Mouse (Mus musculus): Measurements from ENCODE around the gene S100a5. TPM values are rescaled to one million over a fixed set of nuclear protein-coding genes. Genes with fewer than 3 reads are reported as not detected.

Gene S100a5
- polyA plus RNA-seq, 1 experiment from 2014 or later: not detected

DNA sequence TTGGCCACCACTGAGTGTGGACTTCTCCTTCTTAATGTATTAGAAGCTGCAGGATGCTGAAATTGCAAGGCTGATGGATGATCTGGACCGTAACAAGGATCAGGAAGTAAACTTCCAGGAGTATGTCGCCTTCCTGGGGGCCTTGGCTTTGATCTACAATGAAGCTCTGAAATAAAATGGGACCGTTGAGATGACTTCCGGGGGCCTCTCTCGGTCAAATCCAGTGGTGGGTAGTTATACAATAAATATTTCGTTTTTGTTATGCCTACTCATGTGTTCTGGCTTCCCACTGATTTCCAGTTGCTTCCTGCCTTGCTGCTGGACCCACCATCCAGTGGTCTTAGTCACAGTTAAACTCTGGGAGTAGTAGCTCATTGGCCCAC is 5.8 kb downstream of the S100a5 start:
- no peaks in the 10 kb centered on the region for H3K4me1 ChIP-seq (ENCODE audit: control insufficient read depth, insufficient read depth, low read length)
- no peak overlapping the region for H3K4me2 ChIP-seq (ENCODE audit: low read depth)
- no peak overlapping the region for H3K9ac ChIP-seq (ENCODE audit: low read length)
- 87% methylated on average over 6 of the region's 6 CpGs for WGBS
- H3K27me3 ChIP-seq (ENCODE audit: control insufficient read depth, insufficient read depth, low read length): no peaks in the 10 kb centered on the region
- DNase-seq (ENCODE audit: low spot score): no peak
- H3K4me3 ChIP-seq (ENCODE audit: low read depth, low read length): no peak overlapping the region
- no peak for ATAC-seq (ENCODE audit: insufficient read depth, low FRiP score, low TSS enrichment)
- no peaks in the 10 kb centered on the region for H3K9me3 ChIP-seq (ENCODE audit: control insufficient read depth, low read length)
- H3K36me3 ChIP-seq (ENCODE audit: control insufficient read depth, insufficient read depth, low read length): no peaks in the 10 kb centered on the region
- no peak overlapping the region for H3K27ac ChIP-seq (ENCODE audit: low read depth, low read length)

DNA sequence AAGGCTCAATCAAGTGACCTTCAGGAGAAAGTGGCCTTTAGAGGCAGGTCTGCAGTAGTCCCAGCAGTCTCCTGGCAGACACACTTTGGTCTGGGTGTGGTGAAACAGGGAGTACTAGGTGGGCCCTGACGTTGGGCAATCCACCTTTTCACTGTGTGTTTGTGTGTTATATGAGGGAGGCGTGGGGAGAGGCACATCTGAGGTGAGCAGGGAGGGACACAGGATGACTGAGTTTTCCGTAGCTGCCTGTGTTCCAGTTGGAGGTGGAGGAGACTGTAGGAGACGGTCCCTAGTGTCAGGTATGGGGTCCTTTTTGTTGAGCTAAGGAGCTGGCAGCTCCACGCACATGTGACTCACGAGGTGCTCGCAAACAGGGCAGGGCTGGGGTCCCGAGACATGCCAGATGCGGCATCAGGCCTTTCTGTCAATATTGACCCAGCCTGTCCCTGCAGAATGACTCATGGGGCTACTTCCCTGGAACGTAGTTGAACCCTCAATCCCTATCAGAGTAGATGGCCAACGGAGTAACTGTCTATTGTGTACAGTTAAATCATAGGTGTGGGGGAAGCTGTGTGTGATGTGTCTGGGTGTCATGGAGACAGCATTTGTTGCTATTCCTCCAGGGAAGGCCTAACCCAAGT is 6.4 kb downstream of the S100a5 start:
- WGBS: 77% methylated on average over 11 of the region's 11 CpGs
- no peak for ATAC-seq (ENCODE audit: insufficient read depth, low FRiP score, low TSS enrichment)
- H3K36me3 ChIP-seq (ENCODE audit: control insufficient read depth, insufficient read depth, low read length): no peaks in the 10 kb centered on the region
- no peak overlapping the region for H3K9ac ChIP-seq (ENCODE audit: low read length)
- DNase-seq (ENCODE audit: low spot score): no peak
- H3K27me3 ChIP-seq (ENCODE audit: control insufficient read depth, insufficient read depth, low read length): no peaks in the 10 kb centered on the region
- H3K4me1 ChIP-seq (ENCODE audit: control insufficient read depth, insufficient read depth, low read length): no peaks in the 10 kb centered on the region
- no peak overlapping the region for H3K27ac ChIP-seq (ENCODE audit: low read depth, low read length)
- H3K4me3 ChIP-seq (ENCODE audit: low read depth, low read length): no peak overlapping the region
- H3K4me2 ChIP-seq (ENCODE audit: low read depth): no peak overlapping the region
- H3K9me3 ChIP-seq (ENCODE audit: control insufficient read depth, low read length): no peaks in the 10 kb centered on the region

DNA sequence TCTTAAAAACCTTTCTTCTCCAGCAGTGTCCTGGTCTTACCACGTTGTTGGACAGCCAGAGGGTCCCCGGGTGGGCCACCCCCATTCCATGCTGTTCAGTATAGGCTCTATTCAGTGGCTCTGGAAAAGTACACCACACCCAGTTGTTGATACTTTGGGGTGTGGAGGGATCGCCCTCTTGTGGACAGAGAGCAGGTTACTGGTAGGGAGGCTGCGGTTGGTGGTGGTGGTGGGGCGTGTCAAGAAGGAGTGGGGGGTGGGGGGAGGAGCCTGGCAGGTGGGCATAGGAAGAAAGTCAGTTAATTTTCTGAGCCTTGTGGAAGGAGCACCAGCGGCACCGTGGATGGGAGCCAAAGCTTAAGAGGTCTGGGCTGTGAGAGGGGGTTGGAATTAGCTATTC is 7.1 kb downstream of the S100a5 start:
- H3K36me3 ChIP-seq (ENCODE audit: control insufficient read depth, insufficient read depth, low read length): no peaks in the 10 kb centered on the region
- ATAC-seq (ENCODE audit: insufficient read depth, low FRiP score, low TSS enrichment): peak; percentile 56; the same call in 1 of the 2 replicates
- H3K27me3 ChIP-seq (ENCODE audit: control insufficient read depth, insufficient read depth, low read length): no peaks in the 10 kb centered on the region
- no peak overlapping the region for H3K4me2 ChIP-seq (ENCODE audit: low read depth)
- H3K4me1 ChIP-seq (ENCODE audit: control insufficient read depth, insufficient read depth, low read length): no peaks in the 10 kb centered on the region
- no peaks in the 10 kb centered on the region for H3K9me3 ChIP-seq (ENCODE audit: control insufficient read depth, low read length)
- 9% methylated on average over 7 of the region's 7 CpGs for WGBS
- peak; percentile 57 for DNase-seq (ENCODE audit: low spot score)
- H3K9ac ChIP-seq (ENCODE audit: low read length): no peak overlapping the region
- H3K4me3 ChIP-seq (ENCODE audit: low read depth, low read length): no peak overlapping the region
- H3K27ac ChIP-seq (ENCODE audit: low read depth, low read length): no peak overlapping the region

DNA sequence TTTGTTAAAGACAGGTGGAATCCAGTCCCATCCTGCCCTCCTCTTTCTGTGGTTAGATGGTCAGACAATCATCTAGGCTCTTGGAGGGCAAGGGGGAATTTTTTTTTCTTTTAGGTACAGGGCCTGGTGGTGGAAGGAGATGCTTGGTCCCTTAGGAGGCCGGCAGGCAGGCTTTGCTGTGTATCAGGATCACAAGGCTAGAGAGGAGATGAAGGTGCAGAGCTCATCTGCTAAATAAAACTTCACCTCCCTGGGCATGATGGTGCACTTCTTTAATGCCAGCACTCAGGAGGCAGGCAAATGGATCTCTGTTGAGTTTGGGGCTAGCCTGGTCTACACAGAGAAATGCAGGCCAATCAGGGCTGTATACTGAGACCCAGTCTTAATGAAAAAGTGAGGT is 7.6 kb downstream of the S100a5 start:
- H3K4me1 ChIP-seq (ENCODE audit: control insufficient read depth, insufficient read depth, low read length): no peaks in the 10 kb centered on the region
- H3K36me3 ChIP-seq (ENCODE audit: control insufficient read depth, insufficient read depth, low read length): no peaks in the 10 kb centered on the region
- H3K4me2 ChIP-seq (ENCODE audit: low read depth): no peak overlapping the region
- ATAC-seq (ENCODE audit: insufficient read depth, low FRiP score, low TSS enrichment): no peak
- no peak overlapping the region for H3K27ac ChIP-seq (ENCODE audit: low read depth, low read length)
- no peaks in the 10 kb centered on the region for H3K9me3 ChIP-seq (ENCODE audit: control insufficient read depth, low read length)
- no peak overlapping the region for H3K9ac ChIP-seq (ENCODE audit: low read length)
- 75% methylated on average over 1 of the region's 1 CpGs for WGBS
- H3K27me3 ChIP-seq (ENCODE audit: control insufficient read depth, insufficient read depth, low read length): no peaks in the 10 kb centered on the region
- H3K4me3 ChIP-seq (ENCODE audit: low read depth, low read length): no peak overlapping the region
- no peak for DNase-seq (ENCODE audit: low spot score)

DNA sequence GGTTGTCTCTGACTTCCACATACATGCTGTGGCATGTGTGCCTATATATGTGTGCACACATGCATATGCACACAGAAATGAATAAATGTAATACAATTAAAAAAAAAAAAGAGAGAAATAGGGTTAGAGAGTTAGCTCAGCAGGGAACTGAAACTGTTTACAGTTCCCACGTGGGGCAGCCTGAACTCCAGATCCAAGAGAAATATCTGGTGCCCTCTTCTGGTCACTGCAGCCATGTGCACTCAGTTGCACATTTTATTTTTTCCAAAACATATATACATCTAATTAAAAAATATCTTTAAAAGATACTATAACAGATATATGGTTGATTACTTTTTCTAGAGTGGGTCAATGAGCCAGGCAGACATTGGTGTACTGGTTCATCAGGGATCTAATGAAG is 9.3 kb downstream of the S100a5 start:
- WGBS: 7% methylated on average over 1 of the region's 1 CpGs
- Histone ChIP-seq H3K36me3 (ENCODE audit: control insufficient read depth, insufficient read depth, low read length) (no peaks in the 10 kb centered on the region), H3K9ac (ENCODE audit: low read length) (no peak overlapping the region), H3K27me3 (ENCODE audit: control insufficient read depth, insufficient read depth, low read length) (no peaks in the 10 kb centered on the region), H3K4me3 (ENCODE audit: low read depth, low read length) (no peak overlapping the region), H3K4me1 (ENCODE audit: control insufficient read depth, insufficient read depth, low read length) (no peaks in the 10 kb centered on the region), H3K27ac (ENCODE audit: low read depth, low read length) (no peak overlapping the region), H3K9me3 (ENCODE audit: control insufficient read depth, low read length) (no peaks in the 10 kb centered on the region), H3K4me2 (ENCODE audit: low read depth) (no peak overlapping the region)
- ATAC-seq (ENCODE audit: insufficient read depth, low FRiP score, low TSS enrichment) (no peak), DNase-seq (ENCODE audit: low spot score) (no peak)

DNA sequence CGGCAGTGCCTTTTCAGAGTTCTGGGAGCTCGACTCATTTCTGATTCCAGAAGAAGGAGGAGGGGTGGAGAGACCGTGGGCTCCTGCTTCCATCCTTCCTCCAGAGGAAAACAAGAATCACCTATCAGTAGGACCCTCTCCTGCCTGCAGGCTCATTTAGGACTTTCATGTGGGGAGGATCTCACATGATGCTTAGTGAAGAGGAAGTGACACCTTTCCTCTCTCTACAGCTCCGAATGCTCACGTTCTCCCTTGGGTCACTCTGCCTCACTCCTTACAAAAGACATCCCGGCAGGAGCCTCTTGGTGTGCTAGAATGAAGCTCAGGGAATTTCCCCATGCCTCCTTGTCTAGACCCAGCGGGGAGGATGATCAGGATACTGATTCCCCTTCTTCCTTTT is 13.2 kb downstream of the S100a5 start:
- 61% methylated on average over 7 of the region's 7 CpGs for WGBS
- Histone ChIP-seq H3K4me2 (ENCODE audit: low read depth) (no peak overlapping the region), H3K4me3 (ENCODE audit: low read depth, low read length) (no peak overlapping the region), H3K36me3 (ENCODE audit: control insufficient read depth, insufficient read depth, low read length) (no peaks in the 10 kb centered on the region), H3K9me3 (ENCODE audit: control insufficient read depth, low read length) (no peaks in the 10 kb centered on the region), H3K27me3 (ENCODE audit: control insufficient read depth, insufficient read depth, low read length) (no peaks in the 10 kb centered on the region), H3K4me1 (ENCODE audit: control insufficient read depth, insufficient read depth, low read length) (peaks cover 6% of the 10 kb centered on the region), H3K9ac (ENCODE audit: low read length) (no peak overlapping the region), H3K27ac (ENCODE audit: low read depth, low read length) (no peak overlapping the region)
- no peak for DNase-seq (ENCODE audit: low spot score)
- no peak for ATAC-seq (ENCODE audit: insufficient read depth, low FRiP score, low TSS enrichment)

DNA sequence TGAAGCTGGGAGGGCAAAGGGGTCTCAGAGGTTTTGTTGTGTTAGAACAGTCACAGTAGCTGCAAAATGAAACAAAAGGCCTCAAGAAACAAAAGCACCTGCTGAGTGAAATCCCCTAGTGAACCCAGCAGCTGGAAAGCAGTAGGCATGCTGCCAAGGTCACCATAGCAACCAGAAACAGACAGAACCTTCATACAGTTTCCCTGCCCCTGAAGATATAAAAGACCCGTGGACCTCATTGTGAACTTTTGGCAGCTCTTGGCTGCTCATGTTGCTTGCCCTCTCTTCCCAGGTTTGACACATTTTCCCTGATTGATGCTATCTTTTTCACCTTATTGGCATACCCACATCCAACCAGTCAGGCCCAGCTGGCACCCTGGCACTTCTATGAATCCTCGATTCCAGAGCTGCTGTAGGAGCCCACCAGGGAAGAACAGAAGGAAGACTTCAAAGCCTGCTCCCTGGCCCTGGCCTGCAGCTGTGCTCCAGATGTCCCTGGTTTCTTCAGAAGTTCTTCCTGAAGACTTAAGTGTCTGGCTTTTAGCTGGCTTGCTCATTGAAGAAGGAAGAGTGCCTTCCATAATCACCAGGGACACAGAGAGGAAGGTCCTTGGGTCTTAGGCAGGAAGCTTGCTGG is 15.2 kb downstream of the S100a5 start:
- ATAC-seq (ENCODE audit: insufficient read depth, low FRiP score, low TSS enrichment) (peak; percentile 58), DNase-seq (ENCODE audit: low spot score) (peak; percentile 43)
- H3K36me3 ChIP-seq (ENCODE audit: control insufficient read depth, insufficient read depth, low read length): no peaks in the 10 kb centered on the region
- H3K4me3 ChIP-seq (ENCODE audit: low read depth, low read length): no peak overlapping the region
- H3K27ac ChIP-seq (ENCODE audit: low read depth, low read length): no peak overlapping the region
- 13% methylated on average over 2 of the region's 2 CpGs for WGBS
- no peak overlapping the region for H3K4me2 ChIP-seq (ENCODE audit: low read depth)
- H3K4me1 ChIP-seq (ENCODE audit: control insufficient read depth, insufficient read depth, low read length): peaks cover 6% of the 10 kb centered on the region
- no peaks in the 10 kb centered on the region for H3K27me3 ChIP-seq (ENCODE audit: control insufficient read depth, insufficient read depth, low read length)
- no peaks in the 10 kb centered on the region for H3K9me3 ChIP-seq (ENCODE audit: control insufficient read depth, low read length)
- no peak overlapping the region for H3K9ac ChIP-seq (ENCODE audit: low read length)

DNA sequence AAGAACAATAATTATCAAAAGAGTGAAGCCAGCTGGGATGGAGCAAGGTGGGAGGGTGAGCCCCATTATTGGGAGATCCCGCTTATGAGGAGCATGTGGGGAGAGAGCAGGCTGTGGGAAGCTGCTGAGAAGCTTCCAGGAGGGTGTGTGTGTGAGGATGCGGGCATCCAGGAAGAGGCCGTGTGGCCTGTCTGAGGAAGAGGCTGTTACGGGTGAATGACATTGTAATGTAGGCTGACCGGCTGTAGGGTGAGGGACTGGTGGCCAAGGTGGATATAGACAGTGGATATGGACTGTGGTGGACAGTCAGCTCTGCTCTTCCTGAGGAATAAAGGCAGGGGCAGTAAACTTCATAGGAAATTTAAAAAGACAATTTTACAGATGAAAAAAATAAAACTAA is 17.2 kb downstream of the S100a5 start:
- H3K9ac ChIP-seq (ENCODE audit: low read length): no peak overlapping the region
- no peak overlapping the region for H3K27ac ChIP-seq (ENCODE audit: low read depth, low read length)
- no peak overlapping the region for H3K4me2 ChIP-seq (ENCODE audit: low read depth)
- no peaks in the 10 kb centered on the region for H3K36me3 ChIP-seq (ENCODE audit: control insufficient read depth, insufficient read depth, low read length)
- whole genome bisulfite sequencing: 75% methylated on average over 5 of the region's 5 CpGs
- DNase-seq (ENCODE audit: low spot score): no peak
- no peaks in the 10 kb centered on the region for H3K9me3 ChIP-seq (ENCODE audit: control insufficient read depth, low read length)
- ATAC-seq (ENCODE audit: insufficient read depth, low FRiP score, low TSS enrichment): no peak
- no peak overlapping the region for H3K4me3 ChIP-seq (ENCODE audit: low read depth, low read length)
- H3K27me3 ChIP-seq (ENCODE audit: control insufficient read depth, insufficient read depth, low read length): no peaks in the 10 kb centered on the region
- peaks cover 6% of the 10 kb centered on the region for H3K4me1 ChIP-seq (ENCODE audit: control insufficient read depth, insufficient read depth, low read length)

DNA sequence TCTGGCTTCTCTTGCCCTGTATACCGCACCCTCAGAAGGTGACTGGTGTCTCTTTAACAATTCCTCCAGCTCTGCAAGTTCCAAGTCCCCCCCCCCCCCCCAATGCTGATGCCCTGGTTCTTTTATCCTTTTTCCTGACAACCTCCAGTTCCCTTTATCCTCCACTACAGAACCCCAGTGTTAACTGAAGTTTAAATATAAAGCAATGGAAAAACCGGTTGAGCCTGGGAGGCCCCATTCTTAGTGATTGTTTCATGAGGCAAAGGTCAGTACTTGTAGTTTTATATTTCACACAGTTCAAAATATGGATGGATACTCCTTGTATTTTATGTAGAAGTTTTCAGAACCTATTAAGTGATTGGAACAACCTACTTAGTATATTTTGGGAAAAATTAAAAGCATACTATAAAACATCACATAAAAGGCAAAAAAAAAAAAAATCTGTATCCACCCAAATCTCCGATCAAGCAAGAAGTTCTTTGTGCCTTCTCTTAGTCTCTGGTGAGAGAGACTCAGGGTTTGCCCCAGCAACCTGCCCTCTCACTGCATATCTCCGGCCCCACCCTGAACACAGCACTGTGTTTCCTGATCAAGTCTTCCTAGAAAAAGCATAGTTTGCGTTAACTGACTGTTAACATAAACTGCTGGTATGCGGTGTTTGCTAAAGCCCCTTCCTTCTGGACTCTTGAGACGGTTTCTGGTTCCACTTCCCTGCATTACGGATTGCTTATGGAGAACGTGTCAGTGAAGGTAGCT is 18.1 kb downstream of the S100a5 start:
- Histone ChIP-seq H3K36me3 (ENCODE audit: control insufficient read depth, insufficient read depth, low read length) (no peaks in the 10 kb centered on the region), H3K4me2 (ENCODE audit: low read depth) (no peak overlapping the region), H3K4me1 (ENCODE audit: control insufficient read depth, insufficient read depth, low read length) (peaks cover 6% of the 10 kb centered on the region), H3K9ac (ENCODE audit: low read length) (no peak overlapping the region), H3K27me3 (ENCODE audit: control insufficient read depth, insufficient read depth, low read length) (no peaks in the 10 kb centered on the region), H3K27ac (ENCODE audit: low read depth, low read length) (no peak overlapping the region), H3K9me3 (ENCODE audit: control insufficient read depth, low read length) (no peaks in the 10 kb centered on the region), H3K4me3 (ENCODE audit: low read depth, low read length) (no peak overlapping the region)
- DNase-seq (ENCODE audit: low spot score) (no peak), ATAC-seq (ENCODE audit: insufficient read depth, low FRiP score, low TSS enrichment) (no peak)
- WGBS: 85% methylated on average over 9 of the region's 9 CpGs
